Mouse (Mus musculus) limb, embryonic 12.5 days (tissue): ENCODE measurements around the gene Lemd2. TPM values are rescaled to one million over a fixed set of nuclear protein-coding genes. Genes with fewer than 3 reads are reported as not detected.

Source experiments
- polyA plus RNA-seq: library from polyadenylated mRNA; unstranded; fragments of >200 nt; fragmentation: Nextera tagmentation; extraction: Ambion mirVana; gene quantifications from 2 replicates; pipeline ENCODE4 v1.2.1, GENCODE M21; 2016

The Lemd2 gene
- polyA plus RNA-seq, 1 experiment from 2014 or later = 31.0 TPM

Other genes with a start within 250 kb of the Lemd2 start
- 15.8 and 17.8 TPM in 2 replicates for gene Zbtb9, start 231.3 kb downstream of the Lemd2 start, polyA plus RNA-seq
- gene Bak1, start 175.5 kb downstream of the Lemd2 start, polyA plus RNA-seq = 3.5 and 5.3 TPM in 2 replicates
- gene Itpr3, start 147.2 kb downstream of the Lemd2 start, polyA plus RNA-seq = 4.3 and 5.2 TPM in 2 replicates
- 350 and 361 TPM in 2 replicates for gene Uqcc2, start 70.6 kb downstream of the Lemd2 start, polyA plus RNA-seq
- 0.20 and 0.45 TPM in 2 replicates for gene Ip6k3, start 36.7 kb downstream of the Lemd2 start, polyA plus RNA-seq